Mouse (Mus musculus): ENCODE measurements around the gene Magea4.

The Magea4 gene

DNA sequence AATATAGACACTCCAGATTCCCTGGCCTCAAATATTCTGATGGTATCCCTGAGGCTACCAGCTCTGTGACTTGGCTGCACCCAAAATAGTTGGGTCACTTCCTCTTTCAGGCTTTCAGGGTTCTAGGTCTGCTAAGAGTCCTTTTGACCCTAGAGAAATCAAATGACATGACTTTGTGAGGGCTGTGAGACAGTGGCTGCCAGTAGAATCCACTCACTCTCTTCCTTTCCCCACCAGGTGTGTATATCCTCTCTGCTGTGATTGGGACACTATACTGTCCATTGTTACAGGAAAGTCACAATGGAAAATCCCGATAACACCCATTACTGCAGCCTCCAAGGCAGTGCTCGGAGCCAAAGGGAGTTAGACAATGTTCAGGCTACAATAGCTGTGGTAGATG is at the start of gene Magea4:
Gene Magea4 (plus strand): TSS at position 301 of the 400 bp plus-strand sequence.
- DNase-seq (ENCODE audit: low spot score in 2 of 2), result no peak

DNA sequence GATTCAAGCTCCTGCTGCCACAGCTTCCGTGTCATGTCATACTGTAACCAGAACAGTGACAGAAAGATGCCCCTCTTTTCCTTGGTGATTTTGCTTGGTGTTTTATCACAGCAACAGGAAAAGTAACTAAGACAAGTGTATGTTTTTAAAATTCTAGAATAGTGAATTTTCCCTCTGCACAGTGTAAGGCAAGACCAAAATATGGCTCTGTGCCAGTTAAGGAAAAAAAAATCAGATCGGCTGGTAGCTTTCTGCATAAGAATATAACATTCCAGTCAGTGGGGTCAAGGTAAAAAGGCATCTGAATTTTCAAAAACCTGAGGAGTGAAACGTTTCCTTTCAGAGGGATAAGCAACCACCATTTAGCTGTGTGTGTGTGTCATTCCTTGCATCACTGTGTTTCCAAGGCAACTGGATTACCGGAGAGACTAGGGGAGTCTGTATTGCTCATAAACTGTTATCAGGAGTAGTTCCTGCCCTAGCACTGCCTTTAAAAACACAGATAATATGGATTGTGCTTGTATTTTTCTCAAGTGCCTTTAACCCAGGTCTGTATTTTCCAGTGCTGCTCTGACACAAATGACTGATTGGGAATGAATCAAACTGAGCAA is 18.8 kb upstream of the Magea4 start:
- no peak for DNase-seq (ENCODE audit: low spot score in 2 of 2)

DNA sequence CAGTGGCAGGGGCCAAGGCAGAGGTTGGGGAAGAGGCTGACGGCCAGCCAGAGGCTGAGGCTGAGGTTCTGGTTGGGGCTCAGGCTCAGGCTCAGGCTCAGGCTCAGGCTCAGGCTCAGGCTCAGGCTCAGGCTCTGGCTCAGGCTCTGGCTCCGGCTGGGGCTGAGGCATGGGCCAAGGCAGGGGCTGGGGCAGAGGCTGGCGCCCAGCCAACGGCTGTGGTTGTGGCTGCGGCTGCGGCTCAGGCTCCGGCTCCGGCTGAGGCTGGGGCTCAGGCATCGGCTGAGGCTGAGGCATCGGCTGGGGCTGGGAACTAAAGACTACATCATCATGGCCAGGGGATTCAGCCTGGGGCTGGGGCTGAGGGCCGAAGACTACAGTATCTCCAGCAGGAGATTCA is 48.8 kb downstream of the Magea4 start:
- DNase-seq (ENCODE audit: low spot score in 2 of 2), result no peak

Measured in right cerebral cortex, postnatal 36 days (tissue).